Mouse (Mus musculus): ENCODE measurements around the gene Ly6g6f.
A peak's percentile ranks its signal among the peaks of the same experiment; 100 is the strongest.
"Not testable (repeated sequence)": the region's sequence is repeated elsewhere in the genome, so short reads cannot be mapped to it uniquely, and the experiment has no call there.

Gene Ly6g6f

DNA sequence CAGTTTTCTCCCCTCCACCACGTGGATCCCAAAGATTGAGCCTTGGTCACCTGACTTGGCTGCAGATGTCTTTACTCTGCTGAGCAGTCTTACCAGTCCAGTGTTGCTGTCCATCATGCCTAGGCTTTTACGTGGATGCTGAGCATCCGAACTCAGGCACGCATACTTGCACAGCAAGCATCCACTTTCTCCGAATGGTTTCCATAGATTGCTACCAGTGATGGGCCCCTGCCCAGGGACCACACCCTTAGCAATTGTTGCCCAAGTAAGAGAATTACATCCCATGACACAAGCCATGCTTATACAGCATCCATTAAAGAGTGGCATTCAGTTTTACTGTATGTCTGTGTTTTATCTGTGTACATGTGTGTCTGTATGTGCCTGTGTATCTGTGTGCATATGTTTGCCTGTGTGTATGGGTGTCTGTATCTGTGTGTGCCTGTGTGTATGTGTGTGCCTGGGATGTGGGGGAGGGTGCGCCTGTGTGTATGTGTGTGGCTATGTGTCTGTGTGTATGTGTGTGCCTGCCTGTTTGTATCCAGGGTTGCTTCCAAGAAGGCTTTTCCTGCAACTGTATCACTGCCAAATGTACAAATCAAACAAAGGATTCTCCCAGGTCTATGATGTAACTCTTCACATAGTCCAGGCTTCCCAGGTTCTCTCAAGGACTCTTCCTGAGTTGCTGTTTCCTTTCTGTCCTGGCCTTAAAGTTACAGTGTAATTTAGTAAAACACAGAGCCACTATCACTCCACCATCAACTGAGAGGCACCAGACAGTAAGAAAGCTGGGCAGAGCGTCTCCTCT lies 29.5 kb downstream of the Ly6g6f start:
- no peak for DNase-seq (ENCODE audit: low read depth, low spot score)

DNA sequence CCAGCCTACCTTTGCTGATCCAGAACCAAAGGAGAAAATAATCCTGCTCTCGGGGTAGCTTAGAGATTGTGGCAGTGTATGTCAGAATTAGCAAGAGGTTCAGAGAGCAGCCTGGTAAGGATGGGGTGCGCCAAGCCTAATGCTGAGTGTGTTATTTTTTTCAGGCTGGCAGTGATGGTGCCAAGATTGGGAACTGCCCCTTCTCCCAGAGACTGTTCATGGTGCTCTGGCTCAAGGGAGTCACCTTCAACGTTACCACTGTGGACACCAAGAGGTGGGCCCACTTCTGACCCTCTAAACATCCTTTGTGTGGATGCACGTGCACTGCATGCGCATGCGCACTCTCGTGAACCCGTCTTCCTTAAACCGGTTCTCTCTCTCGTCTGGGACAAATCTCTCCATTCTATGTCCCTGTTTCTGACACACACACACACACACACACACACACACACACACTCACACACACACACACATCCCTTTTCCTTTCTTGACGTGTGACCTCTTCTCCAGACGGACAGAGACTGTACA lies 33.1 kb downstream of the Ly6g6f start:
- no peak for DNase-seq (ENCODE audit: low read depth, low spot score)

DNA sequence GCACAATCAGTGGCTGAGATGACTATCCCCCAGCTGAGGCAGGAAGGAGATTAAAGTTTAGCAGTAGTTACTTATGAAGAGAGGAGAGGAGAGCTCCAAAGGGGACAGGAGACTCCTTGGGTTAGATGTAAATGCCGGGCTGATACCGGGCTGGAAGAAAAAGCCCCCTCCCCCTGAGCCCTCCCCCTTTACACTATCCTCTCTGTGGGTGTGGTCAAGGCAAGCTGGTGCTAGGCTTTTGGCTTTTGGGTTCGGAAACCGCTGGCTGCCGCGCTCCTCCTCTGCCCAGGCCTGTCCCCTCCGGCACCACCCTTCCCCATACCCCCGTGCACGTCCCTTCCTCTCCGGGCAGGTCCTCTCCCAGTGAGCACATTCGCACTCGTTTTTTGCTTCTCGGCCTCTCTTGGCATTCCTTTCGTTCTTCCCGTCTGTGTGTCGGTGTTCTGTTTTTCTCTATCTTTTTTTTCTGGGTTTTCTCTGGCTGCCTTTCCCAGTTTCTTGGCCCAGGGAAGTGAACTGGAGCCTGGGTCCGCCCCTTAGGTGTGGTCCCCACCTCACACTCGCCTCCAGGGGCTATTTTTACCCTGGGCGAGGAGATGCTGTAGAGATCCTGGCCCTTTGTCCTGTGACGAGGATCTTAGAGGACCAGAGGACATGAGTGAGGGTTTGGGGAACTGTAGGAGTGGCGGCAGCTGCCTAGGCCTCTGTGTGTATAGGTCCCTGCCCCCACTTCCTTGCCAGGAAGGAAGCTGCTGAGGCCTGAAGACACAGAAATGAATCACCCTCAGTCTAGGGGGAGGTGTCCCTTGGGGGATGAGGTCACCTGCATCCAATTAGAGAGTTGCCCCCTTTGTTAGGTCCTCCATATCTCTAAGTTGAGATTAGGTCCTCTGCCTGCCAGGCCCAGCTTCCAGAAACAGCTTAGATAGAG lies 34.0 kb downstream of the Ly6g6f start:
- peak; percentile 37 for DNase-seq (ENCODE audit: low read depth, low spot score)

DNA sequence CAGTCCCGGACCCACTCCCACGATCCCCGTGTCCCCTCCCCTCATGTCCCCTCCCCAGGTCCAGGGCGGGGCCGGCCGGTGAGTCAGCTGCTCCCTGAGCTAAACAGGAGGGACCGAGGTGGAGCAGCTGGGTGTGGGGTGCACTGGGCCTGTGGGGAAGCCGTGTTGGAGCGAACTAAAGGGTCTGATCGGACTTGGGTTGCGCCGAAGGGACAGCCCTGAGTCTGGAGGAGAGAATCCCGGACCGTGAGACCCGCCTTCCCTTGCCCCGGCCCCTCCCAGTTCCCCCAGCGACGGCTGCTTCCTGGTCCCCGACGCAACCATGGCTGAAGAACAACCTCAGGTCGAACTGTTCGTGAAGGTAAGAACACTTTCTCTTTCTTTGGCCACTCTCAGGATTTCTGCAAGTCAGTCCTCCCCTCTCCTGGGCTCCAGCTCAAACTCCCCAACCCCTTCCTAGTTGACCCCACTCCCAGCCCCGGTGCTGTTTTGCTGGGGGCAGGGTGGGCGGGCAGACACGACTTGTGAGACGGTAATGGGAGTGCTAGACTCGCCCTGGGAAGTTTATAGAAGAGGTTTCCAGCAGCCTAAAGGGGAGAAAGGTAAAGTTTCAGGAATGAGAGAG lies 35.2 kb downstream of the Ly6g6f start:
- DNase-seq (ENCODE audit: low read depth, low spot score) = peak; percentile 46

DNA sequence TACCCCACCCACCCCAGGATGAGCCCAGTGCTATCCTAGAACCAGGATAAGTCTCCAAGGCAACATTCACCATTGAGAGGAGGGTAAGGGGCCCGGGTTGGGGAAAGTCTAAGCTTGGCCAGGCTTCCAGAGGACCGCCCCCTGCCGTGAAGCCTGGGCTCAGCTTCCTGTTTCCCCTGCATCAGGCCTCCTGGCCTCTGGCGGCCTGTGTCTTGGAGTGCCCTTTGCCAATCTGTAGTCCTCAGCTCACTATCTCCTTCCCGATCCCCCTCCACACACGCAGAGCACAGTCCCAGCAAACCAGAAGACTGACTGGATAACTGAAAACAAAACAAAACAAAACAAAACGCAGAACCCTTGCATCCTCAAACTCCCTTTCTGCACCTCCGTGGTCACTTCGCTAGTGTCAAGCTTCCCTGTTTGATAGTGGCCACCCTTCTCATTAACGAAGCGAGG lies 35.8 kb downstream of the Ly6g6f start, which contains the start of gene Clic1:
Clic1 (plus strand) TSS at position 406 of the 456 bp plus-strand sequence.
- DNase-seq (ENCODE audit: low read depth, low spot score) = peak; percentile 69

DNA sequence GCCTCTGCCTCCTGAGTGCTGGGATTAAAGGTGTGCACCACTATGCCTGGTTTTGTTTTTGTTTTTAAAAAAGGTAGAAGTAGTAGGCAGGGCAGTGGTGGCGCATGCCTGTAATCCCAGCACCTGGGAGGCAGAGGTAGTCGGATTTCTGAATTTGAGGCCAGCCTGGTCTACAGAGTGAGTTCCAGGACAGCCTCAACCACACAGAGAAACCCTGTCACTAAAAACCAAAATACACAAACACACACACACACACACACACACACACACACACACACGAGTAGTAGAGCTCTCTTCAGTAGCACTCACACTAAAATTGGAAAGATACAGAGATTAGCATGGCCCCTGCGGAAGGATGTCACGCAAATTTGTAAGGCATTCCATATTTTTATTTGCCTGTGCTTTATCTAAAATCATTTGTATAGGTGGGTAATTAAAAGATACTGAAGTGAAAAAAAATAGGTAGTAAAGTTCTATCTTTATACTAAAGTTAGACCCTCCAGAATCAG lies 36.4 kb downstream of the Ly6g6f start:
- DNase-seq (ENCODE audit: low read depth, low spot score) = no peak

DNA sequence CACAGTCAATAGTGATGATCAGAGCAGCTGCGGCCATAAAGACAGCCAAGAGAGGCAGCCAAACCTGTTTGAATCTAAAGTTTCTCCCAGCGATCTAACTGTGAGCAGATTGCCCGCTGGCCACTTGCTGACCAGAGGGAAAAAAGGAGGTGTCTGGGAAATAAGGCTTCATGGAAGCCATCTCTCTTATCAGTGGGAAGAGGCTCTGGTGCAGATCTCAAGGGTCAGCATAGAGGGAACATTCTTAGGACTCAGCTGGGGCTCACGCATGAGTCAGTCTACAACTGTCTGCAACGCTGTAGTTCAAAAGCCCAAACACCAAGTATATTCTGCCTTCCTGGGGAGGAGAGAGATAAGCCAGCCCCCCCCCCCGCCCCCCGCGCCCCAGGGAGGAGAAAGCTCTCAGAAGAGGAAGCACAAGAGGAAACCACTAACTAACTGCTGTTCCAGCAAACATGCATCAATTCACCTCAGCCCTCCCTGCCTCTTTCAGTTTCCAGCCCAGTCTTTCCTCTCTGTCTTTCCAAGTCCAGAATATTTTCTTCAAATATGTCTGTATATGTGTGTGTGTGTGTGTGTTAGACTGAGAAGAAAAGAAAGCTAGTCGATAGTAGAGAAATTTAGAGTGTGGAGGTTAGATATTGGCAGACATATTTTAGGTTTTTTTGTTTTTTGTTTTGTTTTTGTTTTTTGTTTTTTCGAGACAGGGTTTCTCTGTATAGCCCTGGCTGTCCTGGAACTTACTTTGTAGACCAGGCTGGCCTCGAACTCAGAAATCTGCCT lies 37.1 kb downstream of the Ly6g6f start:
- no peak for DNase-seq (ENCODE audit: low read depth, low spot score)

DNA sequence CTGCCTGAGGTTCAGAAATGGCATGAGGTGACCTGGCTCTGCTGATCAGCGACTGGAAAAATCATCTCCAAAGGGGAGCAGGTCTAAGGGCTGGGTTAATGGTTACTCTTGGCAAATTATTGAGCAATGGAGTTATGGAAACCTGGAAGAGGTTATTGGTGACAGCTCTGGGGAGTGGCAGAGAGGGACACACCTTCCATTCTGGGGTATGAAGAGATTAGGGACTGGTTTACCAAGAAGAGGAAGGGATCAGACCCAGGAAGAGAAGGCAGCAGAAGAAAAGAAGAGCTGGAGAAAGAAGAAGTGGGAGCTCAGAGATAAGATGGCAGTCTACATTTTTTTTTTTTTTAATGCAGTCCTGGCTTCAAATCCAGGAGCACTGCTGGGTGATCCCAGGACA lies 37.7 kb downstream of the Ly6g6f start:
- DNase-seq (ENCODE audit: low read depth, low spot score) = no peak

DNA sequence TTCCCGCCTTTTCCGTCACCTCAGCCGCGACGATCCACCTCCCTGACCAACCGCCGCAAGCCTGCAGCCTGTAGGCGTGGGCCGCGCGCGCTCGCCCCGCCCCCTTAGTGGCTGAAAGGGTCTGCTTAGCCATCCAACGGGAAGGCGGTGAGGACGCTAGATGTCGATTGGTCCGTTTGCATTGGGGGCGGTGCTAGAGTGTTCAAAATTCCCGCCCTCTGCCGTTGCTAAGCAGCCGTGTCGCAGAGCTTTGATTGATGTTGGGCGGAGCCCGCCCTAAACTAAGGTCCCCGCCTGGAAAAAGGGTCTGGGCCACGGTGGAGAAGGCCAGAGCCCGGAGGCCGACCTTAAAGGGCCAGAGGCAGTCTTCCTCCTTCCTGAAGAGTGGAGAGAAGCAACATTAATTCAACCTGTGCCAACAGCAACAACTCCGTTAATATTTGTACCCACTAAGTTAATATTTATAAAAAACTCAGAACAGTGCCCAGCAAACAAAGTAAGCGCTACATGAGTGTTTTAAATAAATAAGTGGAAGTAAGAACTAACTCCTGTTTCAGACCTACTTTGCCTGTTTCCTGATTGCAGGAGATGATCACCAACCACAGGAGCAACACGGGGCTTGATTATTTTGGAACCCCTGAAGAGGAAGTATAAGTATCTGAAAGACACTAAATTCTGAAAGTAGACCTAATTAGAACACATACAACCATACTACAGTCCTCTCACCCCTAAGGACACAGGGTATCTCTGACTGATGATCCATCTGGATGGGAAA lies 38.5 kb downstream of the Ly6g6f start, which contains the start of gene Msh5:
Msh5 (minus strand) TSS at position 65 of the 775 bp plus-strand sequence.
- peak; percentile 100 for DNase-seq (ENCODE audit: low read depth, low spot score)

DNA sequence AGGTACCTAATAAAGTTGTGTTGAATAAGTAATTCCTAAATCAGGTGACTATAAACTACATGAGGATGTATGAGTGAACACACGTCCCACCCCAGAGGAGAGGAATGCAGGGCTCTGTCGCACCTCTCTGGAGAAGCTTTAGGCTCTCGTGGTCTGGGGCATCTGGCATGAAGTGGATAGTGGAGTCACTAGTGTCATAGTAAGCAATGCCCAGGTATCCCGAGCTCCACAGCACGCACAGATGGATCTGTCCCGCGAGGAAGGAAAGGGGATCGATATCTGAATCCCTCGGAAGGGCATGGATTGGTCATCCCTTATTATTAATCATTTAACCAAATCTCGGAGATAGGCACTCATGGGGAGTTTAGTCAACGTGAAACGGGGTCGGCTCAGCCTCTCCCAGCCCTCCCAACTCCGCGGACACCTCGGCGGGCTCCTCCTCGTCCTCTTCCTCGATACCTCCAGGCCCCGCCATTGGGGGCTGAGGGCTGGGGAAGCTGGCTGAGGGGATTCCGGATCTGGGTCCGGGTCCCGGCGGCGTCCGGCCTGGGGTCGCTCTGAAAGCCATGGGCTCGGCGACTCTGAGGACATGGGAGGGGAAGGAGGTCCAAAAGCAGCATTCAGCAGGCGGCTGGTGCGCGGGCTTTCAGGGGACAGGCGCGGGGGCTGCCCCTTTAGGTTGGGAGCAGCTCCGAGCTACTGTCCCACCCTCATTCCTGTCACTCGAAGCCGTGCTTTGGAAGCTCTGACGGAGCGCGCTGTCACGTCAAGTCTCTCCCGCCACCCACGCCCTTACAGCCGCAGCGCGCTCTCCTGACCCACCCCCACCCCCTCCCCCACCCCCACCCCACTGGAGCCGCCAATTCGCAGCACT lies 39.4 kb downstream of the Ly6g6f start:
- DNase-seq (ENCODE audit: low read depth, low spot score) = no peak

DNA sequence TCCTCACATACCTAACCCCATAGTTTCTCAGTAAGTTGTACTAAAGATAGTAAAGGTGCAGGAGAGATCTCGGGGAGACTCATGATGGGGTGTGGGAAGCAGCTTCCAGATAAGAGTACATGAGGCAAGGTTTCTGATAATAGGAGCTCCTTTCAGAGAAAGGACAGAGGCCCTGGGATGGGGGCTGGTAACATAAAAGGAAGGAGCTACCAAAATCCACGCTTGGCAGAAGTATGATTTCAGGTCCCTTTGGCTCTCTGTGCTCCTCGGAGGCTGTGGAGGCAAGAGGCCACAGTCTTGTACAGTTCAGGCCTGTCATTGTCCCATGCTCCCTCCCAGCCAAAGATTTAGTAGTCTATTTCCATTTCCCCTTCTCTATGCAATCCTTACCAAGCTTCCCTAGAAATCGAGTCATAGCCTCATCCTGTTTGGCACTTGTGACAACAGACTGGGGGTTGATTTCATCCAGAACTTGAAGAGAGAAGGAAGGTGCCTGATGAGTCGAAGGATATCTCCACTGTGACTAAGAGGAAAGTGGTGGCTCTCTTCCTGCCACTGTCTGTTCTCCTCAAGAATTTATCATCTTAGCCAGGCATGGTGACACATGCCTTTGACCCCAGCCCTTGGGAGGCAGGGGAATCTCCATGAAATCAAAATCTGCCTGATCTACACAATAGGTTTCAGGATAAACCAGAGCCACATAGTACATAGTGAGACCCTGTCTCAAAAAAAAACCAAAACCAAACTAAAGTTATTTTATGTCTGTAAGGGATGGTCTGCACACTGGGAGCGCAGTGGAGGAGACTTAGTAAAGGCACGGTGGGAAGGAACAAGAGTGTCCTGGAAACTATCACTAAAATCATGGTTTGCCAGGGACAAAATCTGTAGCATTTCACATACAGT lies 40.3 kb downstream of the Ly6g6f start:
- DNase-seq (ENCODE audit: low read depth, low spot score) = no peak

DNA sequence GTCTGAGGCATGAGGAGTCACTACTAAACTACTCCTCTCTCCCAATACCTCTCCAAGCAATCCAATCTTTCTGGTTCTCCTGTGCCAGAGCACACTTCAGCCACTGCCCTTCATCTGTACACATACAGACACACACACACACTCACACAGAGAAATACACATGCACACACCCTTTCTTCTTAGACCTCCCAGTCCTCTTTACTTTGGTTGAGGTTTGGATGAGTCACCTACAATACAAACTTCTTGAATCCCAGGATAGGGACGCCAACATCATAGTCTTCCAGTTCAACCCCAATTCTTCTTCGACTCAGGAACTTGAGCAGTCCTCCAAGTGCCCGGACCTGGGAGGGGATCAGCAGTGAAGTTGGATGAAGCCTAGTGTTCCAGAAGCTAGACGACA lies 41.6 kb downstream of the Ly6g6f start:
- DNase-seq (ENCODE audit: low read depth, low spot score) = no peak

DNA sequence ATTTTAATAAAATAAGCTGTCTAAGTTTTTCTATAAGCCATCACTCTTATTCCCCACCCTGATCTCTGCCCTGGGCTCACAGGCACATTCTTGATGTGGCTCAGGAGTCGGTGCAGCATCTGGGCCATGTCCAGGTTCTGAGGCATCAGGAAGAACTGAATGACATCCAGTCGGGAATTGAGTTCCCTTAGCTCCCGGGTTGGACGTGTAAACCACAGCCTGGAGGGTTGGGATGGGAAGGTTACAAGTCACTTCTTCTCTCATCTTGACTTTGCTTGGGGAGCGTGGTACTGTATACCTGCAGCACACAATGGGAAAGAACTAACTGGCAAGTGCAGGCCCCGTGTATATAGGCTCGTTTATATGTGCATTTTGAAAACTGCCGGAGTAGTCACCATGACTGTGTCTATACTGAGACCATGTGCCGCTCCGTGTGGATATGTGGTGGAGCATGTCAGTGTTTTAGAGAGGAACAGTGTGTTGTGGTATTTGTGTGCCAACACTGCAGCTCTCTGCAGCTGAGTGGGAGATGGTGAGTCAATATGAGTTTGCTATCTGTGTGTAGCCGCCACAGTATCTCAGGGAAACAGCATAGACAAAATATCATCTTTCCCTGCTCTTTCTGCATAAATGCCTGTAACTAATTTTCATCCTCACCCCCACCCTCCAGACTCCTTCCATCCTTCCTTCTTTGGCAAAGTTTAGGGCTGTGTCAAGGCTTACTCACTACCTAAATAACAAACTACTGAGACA lies 46.1 kb downstream of the Ly6g6f start:
- DNase-seq (ENCODE audit: low read depth, low spot score) = no peak

DNA sequence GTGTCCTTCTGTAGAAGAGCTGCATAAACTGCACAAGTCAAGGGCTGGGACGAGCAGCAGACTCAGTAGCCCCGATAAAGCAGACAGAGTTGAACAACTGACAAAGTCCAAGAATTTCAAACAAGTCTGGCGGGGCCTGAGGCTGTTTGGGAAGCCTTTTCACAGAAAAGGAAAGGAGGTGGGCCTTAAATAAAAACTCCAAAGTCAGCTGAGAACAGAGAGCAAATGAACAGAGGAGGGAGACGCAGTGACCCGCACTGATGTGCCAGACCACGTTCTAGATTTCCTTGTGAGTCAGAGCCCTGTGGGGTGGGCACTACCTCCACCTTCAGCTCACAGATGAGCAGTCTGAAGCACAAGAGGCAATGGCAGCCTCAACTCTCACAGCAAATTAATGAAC lies 50.5 kb downstream of the Ly6g6f start:
- no peak for DNase-seq (ENCODE audit: low read depth, low spot score)

DNA sequence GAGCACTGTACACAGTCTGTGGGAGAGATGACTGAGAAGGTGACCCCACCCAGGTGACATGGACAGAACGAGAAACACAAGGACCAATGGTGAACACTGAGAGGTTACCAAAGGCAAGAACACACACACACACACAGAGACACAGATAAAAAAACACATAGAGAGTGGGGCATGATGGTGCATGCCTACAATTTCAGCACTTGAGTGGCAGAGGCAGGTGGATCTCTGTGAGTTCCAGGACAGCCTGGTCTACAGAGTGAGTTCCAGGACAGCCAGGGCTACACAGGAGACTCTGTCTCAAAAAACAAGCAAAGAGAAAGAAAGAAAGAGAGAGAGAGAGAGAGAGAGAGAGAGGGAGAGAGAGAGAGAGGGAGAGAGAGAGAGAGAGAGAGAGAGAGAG lies 51.7 kb downstream of the Ly6g6f start:
- not testable (repeated sequence) for DNase-seq (ENCODE audit: low read depth, low spot score)

DNA sequence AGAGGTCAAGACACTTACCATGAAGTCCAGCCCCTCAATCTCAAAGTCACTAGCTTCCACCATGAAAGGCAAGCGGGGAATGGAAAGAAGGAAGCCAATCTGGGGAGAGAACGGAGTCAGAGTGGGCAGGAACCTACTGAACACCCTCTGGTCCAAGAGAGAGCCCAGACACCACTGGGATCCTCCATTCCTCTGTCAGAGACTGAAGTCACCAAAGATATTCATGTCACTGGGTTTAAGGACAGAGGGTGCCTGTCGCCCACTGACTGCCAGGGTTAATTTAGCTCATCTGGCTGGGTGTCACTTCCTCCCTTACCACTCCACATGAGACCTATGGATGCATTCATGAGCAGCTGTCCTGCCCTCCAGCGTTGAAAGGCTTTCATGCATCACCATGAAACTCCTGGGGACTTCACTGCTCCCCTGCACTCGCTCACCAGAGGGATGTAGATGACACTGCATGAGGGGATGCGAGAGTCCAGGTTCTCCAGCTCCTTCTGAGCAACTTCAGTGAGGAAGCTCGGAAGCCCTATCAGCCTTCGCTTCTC lies 53.0 kb downstream of the Ly6g6f start:
- DNase-seq (ENCODE audit: low read depth, low spot score) = no peak

DNA sequence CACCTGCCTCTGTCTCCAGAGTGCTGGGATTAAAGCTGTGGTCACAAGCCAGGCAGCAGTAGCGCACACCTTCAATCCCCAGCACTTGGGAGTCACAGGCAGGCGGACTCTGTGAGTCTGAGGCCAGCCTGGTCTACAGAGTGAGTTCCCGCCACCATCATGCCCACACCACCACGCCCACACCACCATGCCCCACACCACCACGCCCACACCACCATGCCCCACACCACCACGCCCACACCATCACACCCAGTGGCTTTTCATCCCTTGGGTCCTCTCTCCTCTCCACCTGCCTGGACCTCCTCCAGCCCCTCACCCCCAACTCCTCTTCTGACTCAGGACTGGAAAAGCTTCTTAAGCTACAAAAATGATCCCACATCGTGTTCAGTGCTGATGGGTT lies 53.5 kb downstream of the Ly6g6f start:
- no peak for DNase-seq (ENCODE audit: low read depth, low spot score)
